Mouse (Mus musculus): Measurements from ENCODE around the gene Gsdma2. TPM values are rescaled to one million over a fixed set of nuclear protein-coding genes. Genes with fewer than 3 reads are reported as not detected.
"Not testable (repeated sequence)": the region's sequence is repeated elsewhere in the genome, so short reads cannot be mapped to it uniquely, and the experiment has no call there.

The Gsdma2 gene
- total and polyA plus RNA-seq, 2 experiments from 2014 or later, result not detected

GRCm38 (mm10) chr11:98680023-98680422 lies 33.5 kb downstream of the Gsdma2 start:
- Histone ChIP-seq H3K27ac (no peak overlapping the region), H3K36me3 (ENCODE audit: insufficient read depth, low read length) (no peaks in the 10 kb centered on the region), H3K4me2 (ENCODE audit: low read depth, low read length) (no peak overlapping the region), H3K9me3 (ENCODE audit: low read length) (no peaks in the 10 kb centered on the region), H3K4me1 (ENCODE audit: insufficient read depth, low read length) (peaks cover 6% of the 10 kb centered on the region), H3K9ac (replicated peaks; ENCODE audit: low read length) (no peak overlapping the region), H3K4me3 (ENCODE audit: low read length) (no peak overlapping the region), H3K27me3 (ENCODE audit: insufficient read depth, low read length) (no peaks in the 10 kb centered on the region)
- ATAC-seq (no peak), DNase-seq (ENCODE audit: low spot score) (no peak)
- 94% methylated on average over 1 of the region's 1 CpGs for WGBS
- TF ChIP-seq CTCF (IDR thresholded peaks at IDR 0.05; ENCODE audit: low read depth), result peak; percentile 31; the same call in 1 of the 2 replicates

- H3K9ac ChIP-seq (replicated peaks; ENCODE audit: low read length); H3K4me2 ChIP-seq (ENCODE audit: low read depth, low read length); H3K4me1 ChIP-seq (ENCODE audit: insufficient read depth, low read length); H3K27me3 ChIP-seq (ENCODE audit: insufficient read depth, low read length); H3K9me3 ChIP-seq (ENCODE audit: low read length); H3K27ac ChIP-seq; ATAC-seq; H3K36me3 ChIP-seq (ENCODE audit: insufficient read depth, low read length); H3K4me3 ChIP-seq (ENCODE audit: low read length); DNase-seq (ENCODE audit: low spot score): not testable (repeated sequence)
- 88% methylated on average over 4 of the region's 4 CpGs for WGBS
These were observed 34.0 kb downstream of the Gsdma2 start for GRCm38 (mm10) chr11:98680595-98680994.

DNA sequence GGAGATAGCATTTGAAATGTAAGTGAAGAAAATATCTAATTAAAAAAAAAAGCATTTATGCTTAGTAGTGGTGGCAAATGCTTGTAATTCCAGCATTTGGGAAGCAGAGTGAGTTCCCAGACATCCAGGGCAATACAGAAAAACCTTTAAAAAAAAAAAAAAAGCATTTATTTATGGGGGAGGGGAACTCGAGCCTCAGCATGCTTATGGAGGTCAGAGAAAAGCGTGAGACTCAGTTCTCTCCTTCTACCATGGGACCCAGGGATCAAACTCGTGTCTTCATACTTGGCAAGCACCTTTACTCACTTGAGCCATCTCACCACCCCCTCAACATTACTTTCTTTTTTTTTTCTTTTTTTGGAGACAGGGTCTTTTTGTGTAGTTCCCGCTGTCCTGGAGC lies 34.6 kb downstream of the Gsdma2 start:
- H3K4me2 ChIP-seq (ENCODE audit: low read depth, low read length), result no peak overlapping the region; the same call in 1 of the 2 replicates
- 80% methylated on average over 4 of the region's 4 CpGs for WGBS

DNA sequence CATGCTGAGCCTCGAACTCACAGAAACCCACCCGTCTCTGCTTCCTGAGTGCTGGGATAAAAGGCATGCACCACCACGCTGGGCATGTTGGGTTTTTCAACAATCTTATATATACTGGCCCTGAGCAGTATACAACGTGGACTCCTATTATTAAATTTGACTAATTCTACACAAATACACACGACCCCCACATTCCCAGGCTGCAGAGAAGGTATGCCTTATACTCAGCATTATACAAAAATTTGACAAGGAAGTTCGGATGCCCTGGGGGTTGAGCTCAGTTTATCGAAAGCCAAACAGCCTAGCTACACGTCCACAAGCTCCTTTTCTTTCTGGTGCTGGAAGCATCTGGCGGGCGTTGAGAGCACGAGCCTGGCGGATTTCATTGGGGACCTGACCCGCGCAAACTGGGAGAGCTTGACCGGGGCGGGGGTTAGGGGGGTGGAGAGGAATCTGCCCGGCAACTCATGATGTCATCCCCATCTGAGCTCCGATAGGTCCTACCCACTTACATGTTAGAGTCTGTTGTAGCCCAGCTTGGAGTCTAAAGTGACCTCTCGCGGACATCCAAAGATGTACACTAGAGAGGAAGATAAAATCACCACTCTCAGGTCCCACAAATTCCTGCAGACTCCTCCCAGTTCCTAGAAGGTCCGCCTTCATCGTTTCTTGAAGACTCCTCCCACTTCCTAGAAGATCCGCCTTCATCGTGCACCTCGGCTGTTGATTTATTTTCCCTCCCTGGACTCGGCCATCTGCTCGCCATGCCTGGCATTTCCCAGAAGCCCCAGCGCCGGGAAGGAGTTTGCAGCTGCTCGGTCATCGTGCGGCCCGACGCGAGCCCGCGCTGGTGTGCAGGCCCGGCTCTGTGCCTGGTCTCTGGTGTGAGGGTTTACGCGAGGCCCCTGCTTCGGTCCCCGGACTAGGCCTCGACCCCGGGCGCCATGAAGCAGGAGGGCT lies 35.5 kb downstream of the Gsdma2 start, which contains the start of gene Psmd3:
Gene Psmd3 (plus strand): TSS at position 769 of the 960 bp plus-strand sequence.
- TF ChIP-seq CTCF (IDR thresholded peaks at IDR 0.05; ENCODE audit: low read depth), result peak; percentile 55
- Histone ChIP-seq H3K4me2 (ENCODE audit: low read depth, low read length) (peak within 1 kb of the TSS; percentile 88), H3K36me3 (ENCODE audit: insufficient read depth, low read length) (peaks cover 14% of the 10 kb centered on the region; the same call in 1 of the 2 replicates)

More for the DNA sequence above, 34.6 kb downstream of the Gsdma2 start:
- Histone ChIP-seq H3K27ac (no peak overlapping the region), H3K9me3 (ENCODE audit: low read length) (no peaks in the 10 kb centered on the region), H3K36me3 (ENCODE audit: insufficient read depth, low read length) (peaks cover 9% of the 10 kb centered on the region; the same call in 1 of the 2 replicates), H3K4me1 (ENCODE audit: insufficient read depth, low read length) (peaks cover 6% of the 10 kb centered on the region), H3K4me3 (ENCODE audit: low read length) (no peak overlapping the region), H3K9ac (replicated peaks; ENCODE audit: low read length) (no peak overlapping the region), H3K27me3 (ENCODE audit: insufficient read depth, low read length) (no peaks in the 10 kb centered on the region)
- no peak for TF ChIP-seq CTCF (IDR thresholded peaks at IDR 0.05; ENCODE audit: low read depth)
- DNase-seq (ENCODE audit: low spot score), result no peak
- ATAC-seq, result no peak

DNA sequence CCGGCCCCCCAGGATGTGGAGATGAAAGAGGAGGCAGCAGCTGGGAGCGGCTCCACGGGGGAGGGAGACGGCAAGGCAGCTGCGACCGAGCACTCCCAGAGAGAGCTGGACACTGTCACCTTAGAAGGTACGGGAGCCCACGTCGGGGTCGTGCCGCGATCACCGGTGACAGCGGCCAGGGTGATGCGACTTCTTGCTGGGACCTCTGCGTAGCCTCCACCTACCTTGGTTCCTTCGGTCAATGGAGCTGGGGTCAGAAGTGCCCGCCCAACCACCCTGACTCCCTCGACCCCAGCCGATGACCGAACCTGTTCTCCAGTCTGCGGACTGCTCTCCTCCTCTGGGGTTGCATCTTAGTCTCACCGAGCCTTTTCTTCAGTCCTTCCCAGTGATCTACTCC lies 36.3 kb downstream of the Gsdma2 start:
- no peak for TF ChIP-seq CTCF (IDR thresholded peaks at IDR 0.05; ENCODE audit: low read depth)
- peak overlapping the region; percentile 79 for H3K27ac ChIP-seq
- peak; percentile 16 for ATAC-seq
- H3K4me2 ChIP-seq (ENCODE audit: low read depth, low read length), result peak overlapping the region; percentile 88
- H3K4me1 ChIP-seq (ENCODE audit: insufficient read depth, low read length), result peaks cover 6% of the 10 kb centered on the region
- H3K27me3 ChIP-seq (ENCODE audit: insufficient read depth, low read length), result no peaks in the 10 kb centered on the region
- peaks cover 21% of the 10 kb centered on the region; the same call in 1 of the 2 replicates for H3K36me3 ChIP-seq (ENCODE audit: insufficient read depth, low read length)
- peak overlapping the region; percentile 81 for H3K4me3 ChIP-seq (ENCODE audit: low read length)
- under 1% methylated on average over 21 of the region's 23 CpGs for WGBS
- no peaks in the 10 kb centered on the region for H3K9me3 ChIP-seq (ENCODE audit: low read length)
- no peak for DNase-seq (ENCODE audit: low spot score)
- H3K9ac ChIP-seq (replicated peaks; ENCODE audit: low read length), result peak overlapping the region; percentile 95

More for the DNA sequence above, 35.5 kb downstream of the Gsdma2 start, which contains the start of gene Psmd3:
- ATAC-seq (peak; percentile 97), DNase-seq (ENCODE audit: low spot score) (peak; percentile 98)
- H3K9ac ChIP-seq (replicated peaks; ENCODE audit: low read length), result peak within 1 kb of the TSS; percentile 95
- no peaks in the 10 kb centered on the region for H3K9me3 ChIP-seq (ENCODE audit: low read length)
- 4% methylated on average over 45 of the region's 45 CpGs for WGBS
- H3K4me1 ChIP-seq (ENCODE audit: insufficient read depth, low read length), result peaks cover 6% of the 10 kb centered on the region
- peak within 1 kb of the TSS; percentile 79 for H3K27ac ChIP-seq
- no peaks in the 10 kb centered on the region for H3K27me3 ChIP-seq (ENCODE audit: insufficient read depth, low read length)
- H3K4me3 ChIP-seq (ENCODE audit: low read length), result peak within 1 kb of the TSS; percentile 81

- no peak for DNase-seq (ENCODE audit: low spot score)
- H3K36me3 ChIP-seq (ENCODE audit: insufficient read depth, low read length), result peaks cover 42% of the 10 kb centered on the region
- no peak overlapping the region for H3K27ac ChIP-seq
These were observed 39.1 kb downstream of the Gsdma2 start for GRCm38 (mm10) chr11:98685642-98686041.

More at GRCm38 (mm10) chr11:98685642-98686041, 39.1 kb downstream of the Gsdma2 start:
- Histone ChIP-seq H3K4me1 (ENCODE audit: insufficient read depth, low read length) (peaks cover 6% of the 10 kb centered on the region), H3K9me3 (ENCODE audit: low read length) (no peaks in the 10 kb centered on the region), H3K4me2 (ENCODE audit: low read depth, low read length) (no peak overlapping the region), H3K9ac (replicated peaks; ENCODE audit: low read length) (no peak overlapping the region), H3K4me3 (ENCODE audit: low read length) (no peak overlapping the region), H3K27me3 (ENCODE audit: insufficient read depth, low read length) (no peaks in the 10 kb centered on the region)
- no peak for TF ChIP-seq CTCF (IDR thresholded peaks at IDR 0.05; ENCODE audit: low read depth)
- WGBS, result 94% methylated on average over 9 of the region's 9 CpGs
- no peak for ATAC-seq
